Mouse (Mus musculus): ENCODE measurements around the gene Mphosph9. TPM values are rescaled to one million over a fixed set of nuclear protein-coding genes. Genes with fewer than 3 reads are reported as not detected.

Mphosph9 gene
- polyA plus RNA-seq, 1 experiment from 2014 or later, result 6.6 TPM

DNA sequence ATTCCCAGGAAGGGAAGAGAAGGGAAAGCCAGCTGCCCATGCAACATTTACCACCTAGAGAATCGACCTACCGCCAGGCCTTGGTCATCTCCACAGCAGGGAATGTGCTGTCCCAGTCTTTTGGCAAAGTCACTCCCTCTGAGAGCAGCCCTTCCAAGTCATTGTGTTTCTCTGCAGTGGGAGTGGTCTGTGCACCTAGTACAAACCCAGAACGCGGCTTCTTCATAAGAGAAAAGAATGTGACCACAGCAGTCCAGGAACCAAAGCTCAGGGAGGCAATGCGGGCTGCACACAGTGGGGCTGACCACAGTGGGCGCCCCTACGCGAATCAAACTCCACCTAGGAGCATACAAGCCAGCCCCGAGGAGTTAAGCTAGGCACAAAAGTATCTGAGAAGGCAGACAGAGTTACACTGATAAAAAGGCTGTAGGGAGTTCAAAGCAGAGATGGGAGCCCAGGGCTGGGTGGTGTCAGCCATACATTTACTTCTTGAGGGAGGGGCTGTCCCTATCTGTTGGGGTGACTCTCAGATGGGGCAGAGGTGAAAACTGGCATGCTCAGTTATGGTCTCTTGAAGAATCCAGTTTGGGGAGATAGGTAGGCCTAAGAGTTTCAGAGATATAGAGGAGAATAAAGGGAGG lies 79.7 kb downstream of the Mphosph9 start:
- Histone ChIP-seq H3K36me3 (ENCODE audit: control insufficient read depth, insufficient read depth, low read length) (no peaks in the 10 kb centered on the region), H3K27ac (ENCODE audit: low read length) (no peak overlapping the region), H3K9me3 (ENCODE audit: control insufficient read depth, low read length) (no peaks in the 10 kb centered on the region), H3K27me3 (replicated peaks; ENCODE audit: control insufficient read depth, insufficient read depth, low read length) (no peaks in the 10 kb centered on the region), H3K4me2 (ENCODE audit: low read depth, low read length) (peak overlapping the region; percentile 85), H3K9ac (ENCODE audit: low read depth, low read length) (peak overlapping the region; percentile 82; the same call in 1 of the 2 replicates), H3K4me1 (ENCODE audit: control insufficient read depth, insufficient read depth, low read length) (0 out of 2 replicates have a peak, but pooled peaks cover 7% of the 10 kb centered on the region), H3K4me3 (ENCODE audit: low read length) (peak overlapping the region; percentile 75)
- 44% methylated on average over 9 of the region's 9 CpGs for WGBS
- ATAC-seq, result no peak

- no peak overlapping the region for H3K4me2 ChIP-seq (ENCODE audit: low read depth, low read length)
- H3K4me3 ChIP-seq (ENCODE audit: low read length), result no peak overlapping the region
- no peaks in the 10 kb centered on the region for H3K9me3 ChIP-seq (ENCODE audit: control insufficient read depth, low read length)
- no peaks in the 10 kb centered on the region for H3K27me3 ChIP-seq (replicated peaks; ENCODE audit: control insufficient read depth, insufficient read depth, low read length)
- H3K9ac ChIP-seq (ENCODE audit: low read depth, low read length), result no peak overlapping the region
- ATAC-seq, result no peak
- H3K36me3 ChIP-seq (ENCODE audit: control insufficient read depth, insufficient read depth, low read length), result no peaks in the 10 kb centered on the region
- H3K27ac ChIP-seq (ENCODE audit: low read length), result no peak overlapping the region
- WGBS, result 49% methylated on average over 7 of the region's 7 CpGs
- peaks cover 7% of the 10 kb centered on the region; the same call in 1 of the 2 replicates for H3K4me1 ChIP-seq (ENCODE audit: control insufficient read depth, insufficient read depth, low read length)
These were observed 80.5 kb downstream of the Mphosph9 start for GRCm38 (mm10) chr5:124247296-124247695.

- no peaks in the 10 kb centered on the region for H3K9me3 ChIP-seq (ENCODE audit: control insufficient read depth, low read length)
- H3K4me1 ChIP-seq (ENCODE audit: control insufficient read depth, insufficient read depth, low read length), result peaks cover 18% of the 10 kb centered on the region
- H3K4me2 ChIP-seq (ENCODE audit: low read depth, low read length), result no peak overlapping the region
- no peak overlapping the region for H3K9ac ChIP-seq (ENCODE audit: low read depth, low read length)
- no peak for ATAC-seq
- no peaks in the 10 kb centered on the region for H3K36me3 ChIP-seq (ENCODE audit: control insufficient read depth, insufficient read depth, low read length)
- no peak overlapping the region for H3K27ac ChIP-seq (ENCODE audit: low read length)
- 89% methylated on average over 7 of the region's 7 CpGs for WGBS
- no peak overlapping the region for H3K4me3 ChIP-seq (ENCODE audit: low read length)
- no peaks in the 10 kb centered on the region for H3K27me3 ChIP-seq (replicated peaks; ENCODE audit: control insufficient read depth, insufficient read depth, low read length)
These were observed 82.9 kb downstream of the Mphosph9 start for GRCm38 (mm10) chr5:124244885-124245284.

GRCm38 (mm10) chr5:124244449-124244848 lies 83.3 kb downstream of the Mphosph9 start:
- H3K4me3 ChIP-seq (ENCODE audit: low read length), result no peak overlapping the region
- 92% methylated on average over 8 of the region's 8 CpGs for WGBS
- no peaks in the 10 kb centered on the region for H3K36me3 ChIP-seq (ENCODE audit: control insufficient read depth, insufficient read depth, low read length)
- no peak overlapping the region for H3K27ac ChIP-seq (ENCODE audit: low read length)
- no peak overlapping the region for H3K9ac ChIP-seq (ENCODE audit: low read depth, low read length)
- no peak for ATAC-seq
- H3K4me2 ChIP-seq (ENCODE audit: low read depth, low read length), result no peak overlapping the region
- H3K4me1 ChIP-seq (ENCODE audit: control insufficient read depth, insufficient read depth, low read length), result peaks cover 18% of the 10 kb centered on the region
- no peaks in the 10 kb centered on the region for H3K9me3 ChIP-seq (ENCODE audit: control insufficient read depth, low read length)
- H3K27me3 ChIP-seq (replicated peaks; ENCODE audit: control insufficient read depth, insufficient read depth, low read length), result no peaks in the 10 kb centered on the region

DNA sequence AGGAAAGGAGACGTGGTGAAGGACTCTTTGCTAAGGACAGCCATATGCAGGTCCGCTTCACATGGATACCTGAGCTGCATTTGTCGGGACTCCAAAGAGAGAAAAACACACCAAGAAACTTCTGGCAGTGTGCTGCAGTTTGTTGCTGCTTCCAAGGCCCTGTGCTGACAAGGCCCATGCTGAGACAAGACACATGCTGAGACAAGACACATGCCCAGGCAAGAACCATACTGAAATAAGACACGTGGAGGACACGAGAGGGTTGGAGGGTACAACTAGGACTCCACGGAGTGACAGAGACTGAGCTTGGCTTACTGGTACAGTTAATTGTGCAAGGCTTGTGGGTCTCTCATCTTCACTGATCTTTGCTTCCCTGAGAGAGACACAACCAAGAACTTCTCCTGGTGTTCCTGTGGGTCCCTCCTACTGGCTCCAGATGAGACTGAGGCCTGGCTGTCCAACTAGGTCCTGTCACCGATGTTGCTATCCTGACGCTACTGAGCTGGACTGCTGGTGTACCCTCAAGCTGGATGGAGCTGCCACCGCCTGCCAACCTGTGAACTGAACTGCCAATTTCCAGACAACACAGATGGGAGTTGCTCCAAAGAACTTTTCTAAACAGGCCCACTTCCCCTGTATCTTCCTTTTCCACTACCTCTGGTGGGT lies 84.4 kb downstream of the Mphosph9 start:
- H3K36me3 ChIP-seq (ENCODE audit: control insufficient read depth, insufficient read depth, low read length), result no peaks in the 10 kb centered on the region
- ATAC-seq, result no peak
- H3K4me2 ChIP-seq (ENCODE audit: low read depth, low read length), result no peak overlapping the region
- no peak overlapping the region for H3K27ac ChIP-seq (ENCODE audit: low read length)
- peaks cover 14% of the 10 kb centered on the region for H3K4me1 ChIP-seq (ENCODE audit: control insufficient read depth, insufficient read depth, low read length)
- no peaks in the 10 kb centered on the region for H3K9me3 ChIP-seq (ENCODE audit: control insufficient read depth, low read length)
- 90% methylated on average over 9 of the region's 9 CpGs for WGBS
- H3K4me3 ChIP-seq (ENCODE audit: low read length), result no peak overlapping the region
- no peaks in the 10 kb centered on the region for H3K27me3 ChIP-seq (replicated peaks; ENCODE audit: control insufficient read depth, insufficient read depth, low read length)
- H3K9ac ChIP-seq (ENCODE audit: low read depth, low read length), result no peak overlapping the region

GRCm38 (mm10) chr5:124241686-124242444 lies 85.9 kb downstream of the Mphosph9 start:
- H3K9ac ChIP-seq (ENCODE audit: low read depth, low read length), result no peak overlapping the region
- no peak overlapping the region for H3K4me2 ChIP-seq (ENCODE audit: low read depth, low read length)
- no peak overlapping the region for H3K4me3 ChIP-seq (ENCODE audit: low read length)
- peaks cover 11% of the 10 kb centered on the region for H3K4me1 ChIP-seq (ENCODE audit: control insufficient read depth, insufficient read depth, low read length)
- H3K27ac ChIP-seq (ENCODE audit: low read length), result 0 out of 2 replicates have a peak overlapping the region, but pooled peaks have one; percentile 33
- 48% methylated on average over 10 of the region's 10 CpGs for WGBS
- ATAC-seq, result no peak; the same call in 1 of the 2 replicates
- H3K36me3 ChIP-seq (ENCODE audit: control insufficient read depth, insufficient read depth, low read length), result no peaks in the 10 kb centered on the region
- no peaks in the 10 kb centered on the region for H3K9me3 ChIP-seq (ENCODE audit: control insufficient read depth, low read length)
- H3K27me3 ChIP-seq (replicated peaks; ENCODE audit: control insufficient read depth, insufficient read depth, low read length), result no peaks in the 10 kb centered on the region

DNA sequence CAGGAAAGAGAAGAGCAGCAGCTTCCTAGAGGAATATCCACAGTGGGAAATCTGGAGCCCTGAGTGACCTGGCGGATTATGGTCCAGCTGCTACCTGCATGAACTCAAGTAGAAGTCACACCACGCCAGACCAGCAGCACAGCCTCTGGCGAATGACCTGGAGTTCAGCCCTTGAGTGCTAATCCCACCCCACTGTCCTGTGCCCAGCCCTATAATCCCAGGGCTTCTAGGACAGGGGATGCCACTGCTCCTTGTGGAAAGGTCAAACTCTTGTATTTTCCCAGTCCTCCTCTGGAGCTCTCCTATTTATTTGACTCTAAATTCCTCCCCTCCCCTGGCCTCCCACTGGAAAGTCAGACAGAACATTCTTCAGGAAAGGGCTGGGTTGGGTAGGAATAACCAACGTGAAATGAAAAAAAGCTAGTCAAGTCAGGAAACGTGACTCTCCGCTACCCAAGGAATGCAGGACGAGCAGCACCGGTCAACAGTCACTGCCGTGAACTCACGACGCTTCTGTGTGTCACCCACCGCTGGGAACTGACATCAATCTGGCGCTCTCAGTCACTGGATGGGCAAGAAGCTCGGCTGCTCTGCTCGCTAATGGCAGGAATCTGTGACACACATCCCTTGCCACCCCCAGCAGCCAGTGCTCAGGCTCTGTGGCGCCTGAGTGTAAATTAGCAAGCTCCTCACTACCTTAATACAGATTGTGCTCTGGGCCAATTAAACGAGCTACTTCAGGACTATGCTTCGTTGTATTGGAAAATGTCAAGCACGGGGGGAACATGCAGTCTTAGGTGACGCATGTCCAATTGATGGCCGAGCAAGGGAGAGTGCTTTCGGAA lies 86.7 kb downstream of the Mphosph9 start:
- no peaks in the 10 kb centered on the region for H3K9me3 ChIP-seq (ENCODE audit: control insufficient read depth, low read length)
- 0 out of 2 replicates have a peak, but pooled peaks have one; percentile 28 for ATAC-seq
- no peaks in the 10 kb centered on the region for H3K27me3 ChIP-seq (replicated peaks; ENCODE audit: control insufficient read depth, insufficient read depth, low read length)
- peaks cover 11% of the 10 kb centered on the region for H3K4me1 ChIP-seq (ENCODE audit: control insufficient read depth, insufficient read depth, low read length)
- no peak overlapping the region for H3K4me2 ChIP-seq (ENCODE audit: low read depth, low read length)
- WGBS, result 37% methylated on average over 22 of the region's 22 CpGs
- no peaks in the 10 kb centered on the region for H3K36me3 ChIP-seq (ENCODE audit: control insufficient read depth, insufficient read depth, low read length)
- 0 out of 2 replicates have a peak overlapping the region, but pooled peaks have one; percentile 1 for H3K9ac ChIP-seq (ENCODE audit: low read depth, low read length)
- H3K4me3 ChIP-seq (ENCODE audit: low read length), result no peak overlapping the region
- 0 out of 2 replicates have a peak overlapping the region, but pooled peaks have one; percentile 7 for H3K27ac ChIP-seq (ENCODE audit: low read length)

GRCm38 (mm10) chr5:124236180-124236579 lies 91.6 kb downstream of the Mphosph9 start:
- WGBS, result 62% methylated on average over 4 of the region's 4 CpGs
- Histone ChIP-seq H3K36me3 (ENCODE audit: control insufficient read depth, insufficient read depth, low read length) (no peaks in the 10 kb centered on the region), H3K27me3 (replicated peaks; ENCODE audit: control insufficient read depth, insufficient read depth, low read length) (no peaks in the 10 kb centered on the region), H3K4me3 (ENCODE audit: low read length) (no peak overlapping the region), H3K9me3 (ENCODE audit: control insufficient read depth, low read length) (no peaks in the 10 kb centered on the region), H3K9ac (ENCODE audit: low read depth, low read length) (no peak overlapping the region), H3K4me2 (ENCODE audit: low read depth, low read length) (no peak overlapping the region), H3K4me1 (ENCODE audit: control insufficient read depth, insufficient read depth, low read length) (peaks cover 31% of the 10 kb centered on the region), H3K27ac (ENCODE audit: low read length) (no peak overlapping the region)
- ATAC-seq, result no peak

All from intestine, embryonic 16.5 days (tissue).